Mouse (Mus musculus): Measurements from ENCODE around the gene Vmn1r131. TPM values are rescaled to one million over a fixed set of nuclear protein-coding genes. Genes with fewer than 3 reads are reported as not detected.
"Not testable (repeated sequence)": the region's sequence is repeated elsewhere in the genome, so short reads cannot be mapped to it uniquely, and the experiment has no call there.

Vmn1r131 gene
- total RNA-seq (2017): not detected in 3 replicates

DNA sequence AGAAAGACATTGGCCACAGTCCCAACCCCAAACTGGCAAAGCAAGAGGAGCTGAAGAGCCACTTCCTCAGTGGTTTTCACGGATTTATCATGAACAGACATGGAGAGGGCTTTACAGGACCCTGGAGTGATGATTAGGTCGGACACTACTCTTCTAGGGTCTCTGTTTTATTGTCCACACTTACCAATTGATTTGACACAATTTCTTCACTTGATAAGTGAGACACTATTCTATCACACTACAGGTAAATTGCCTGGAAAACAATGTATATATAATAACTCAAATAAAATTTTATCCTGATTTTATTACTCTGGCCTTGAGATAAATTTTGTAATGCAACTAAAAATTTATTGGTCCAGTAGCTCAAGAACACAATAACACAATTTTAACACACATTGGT is at the start of gene Vmn1r131:
TSS of gene Vmn1r131 (minus strand) at position 101 of the 400 bp plus-strand sequence.
- ATAC-seq (replicated peaks; ENCODE audit: insufficient number of reproducible peaks, low FRiP score, low TSS enrichment, poor library complexity, severe bottlenecking): not testable (repeated sequence)

DNA sequence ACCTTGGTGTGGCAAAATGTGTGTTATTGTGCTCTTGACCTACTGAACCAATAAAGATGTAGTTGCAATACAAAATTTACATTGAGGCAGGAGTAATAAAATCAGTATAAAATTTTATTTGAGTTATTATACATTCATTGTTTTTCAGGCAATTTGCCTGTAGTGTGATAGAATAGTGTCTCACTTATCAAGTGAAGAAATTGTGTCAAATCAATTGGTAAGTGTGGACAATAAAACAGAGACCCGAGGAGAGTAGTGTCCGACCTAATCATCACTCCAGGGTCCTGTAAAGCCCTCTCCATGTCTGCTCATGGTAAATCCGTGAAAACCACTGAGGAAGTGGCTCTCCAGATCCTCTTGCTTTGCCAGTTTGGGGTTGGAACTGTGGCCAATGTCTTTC is 34.4 kb downstream of the Vmn1r131 start, which contains the start of gene Vmn1r130:
TSS of gene Vmn1r130 (plus strand) at position 301 of the 400 bp plus-strand sequence.
- not testable (repeated sequence) for ATAC-seq (replicated peaks; ENCODE audit: insufficient number of reproducible peaks, low FRiP score, low TSS enrichment, poor library complexity, severe bottlenecking)

Other genes with a start within 250 kb of the Vmn1r131 start
- not detected in 3 replicates for gene Vmn1r126, start 244.6 kb downstream of the Vmn1r131 start, total RNA-seq (2017)
- not detected in 3 replicates for gene Vmn1r127, start 226.2 kb downstream of the Vmn1r131 start, total RNA-seq (2017)
- not detected in 3 replicates for gene Vmn1r128, start 196.7 kb downstream of the Vmn1r131 start, total RNA-seq (2017)
- not detected in 3 replicates for gene Vmn1r129, start 184.8 kb downstream of the Vmn1r131 start, total RNA-seq (2017)
- not detected in 3 replicates for gene Gm6882, start 113.3 kb downstream of the Vmn1r131 start, total RNA-seq (2017)
- not detected in 3 replicates for gene Vmn1r130, start 34.3 kb downstream of the Vmn1r131 start, total RNA-seq (2017)
- not detected in 3 replicates for gene Vmn1r132, start 68.0 kb upstream of the Vmn1r131 start, total RNA-seq (2017)
- not detected in 3 replicates for gene Gm4175, start 215.4 kb upstream of the Vmn1r131 start, total RNA-seq (2017)

Data from monocyte, adult 5-6 weeks (primary cell).